Mouse (Mus musculus): ENCODE measurements at regions not wholly inside any gene's neighbourhood (a gene's known extent, or its start where the extent isn't known, plus 50 kb on each side); places are given as distances from the start of the nearest gene placed in this dataset.

GRCm38 (mm10) chr5:101539254-101539549 lies 125.6 kb downstream of the Nkx6-1 start:
- no peaks in the 10 kb centered on the region for H3K4me1 ChIP-seq (ENCODE audit: control insufficient read depth in 1 of 2, insufficient read depth in 2 of 2, low read length in 2 of 2)
- no peak overlapping the region for H3K4me3 ChIP-seq (ENCODE audit: control insufficient read depth in 1 of 2, insufficient read depth in 1 of 2, low read depth in 2 of 2, low read length in 2 of 2)
- TF ChIP-seq CHD1 (IDR thresholded peaks at IDR 0.05; ENCODE audit: low read depth, low read length) (no peak), EP300 (IDR thresholded peaks at IDR 0.05; ENCODE audit: low read depth in 1 of 2, low read length in 2 of 2) (no peak), MEF2A (IDR thresholded peaks at IDR 0.05; ENCODE audit: extremely low read depth, insufficient replicate concordance, low read depth, low read length, poor library complexity, severe bottlenecking) (no peak), ZKSCAN1 (IDR thresholded peaks at IDR 0.05; ENCODE audit: low read depth, low read length) (no peak), HCFC1 (IDR thresholded peaks at IDR 0.05; ENCODE audit: low read depth, low read length) (no peak), POLR2A (IDR thresholded peaks at IDR 0.05; ENCODE audit: control insufficient read depth in 1 of 2, insufficient read depth in 1 of 2, low read depth in 1 of 2, low read length in 2 of 2, poor library complexity in 1 of 2) (no peak), MAZ (IDR thresholded peaks at IDR 0.05; ENCODE audit: low read depth, low read length) (no peak), ZNF384 (IDR thresholded peaks at IDR 0.05; ENCODE audit: low read depth, low read length) (no peak), CTCF (IDR thresholded peaks at IDR 0.05 in 2 of 3, conservative IDR thresholded peaks at IDR 0.05 in 1 of 3; ENCODE audit: control insufficient read depth in 1 of 3, insufficient read depth in 1 of 3, low read depth in 2 of 3, low read length in 3 of 3, poor library complexity in 1 of 3, severe bottlenecking in 1 of 3) (no peak), RAD21 (IDR thresholded peaks at IDR 0.05; ENCODE audit: low read depth, low read length) (no peak)
- no peak overlapping the region for H3K27ac ChIP-seq (ENCODE audit: control insufficient read depth, low read depth, low read length)
- H3K9ac ChIP-seq (ENCODE audit: control insufficient read depth, low read depth, low read length, poor library complexity, severe bottlenecking) = no peak overlapping the region
- H3K36me3 ChIP-seq (ENCODE audit: control insufficient read depth in 1 of 2, insufficient read depth in 2 of 2, low read length in 2 of 2) = no peaks in the 10 kb centered on the region
- DNase-seq (ENCODE audit: low read depth, low spot score) = no peak
- no peaks in the 10 kb centered on the region for H3K79me2 ChIP-seq (ENCODE audit: control insufficient read depth, insufficient read depth, low read length, poor library complexity)
- H3K27me3 ChIP-seq (ENCODE audit: control insufficient read depth in 1 of 2, insufficient read depth in 2 of 2, low read length in 2 of 2) = no peaks in the 10 kb centered on the region
- no peaks in the 10 kb centered on the region for H3K9me3 ChIP-seq (replicated peaks; ENCODE audit: insufficient read depth, low read length)

- no peak for DNase-seq (ENCODE audit: low read depth, low spot score)
- Histone ChIP-seq H3K79me2 (ENCODE audit: control insufficient read depth, insufficient read depth, low read length, poor library complexity) (no peaks in the 10 kb centered on the region), H3K9ac (ENCODE audit: control insufficient read depth, low read depth, low read length, poor library complexity, severe bottlenecking) (no peak overlapping the region)
Observed at GRCm38 (mm10) chr5:101538410-101539253, 126.2 kb downstream of the Nkx6-1 start.

More at GRCm38 (mm10) chr5:101538410-101539253, 126.2 kb downstream of the Nkx6-1 start:
- Histone ChIP-seq H3K4me3 (ENCODE audit: control insufficient read depth in 1 of 2, insufficient read depth in 1 of 2, low read depth in 2 of 2, low read length in 2 of 2) (no peak overlapping the region), H3K36me3 (ENCODE audit: control insufficient read depth in 1 of 2, insufficient read depth in 2 of 2, low read length in 2 of 2) (no peaks in the 10 kb centered on the region), H3K27ac (ENCODE audit: control insufficient read depth, low read depth, low read length) (no peak overlapping the region), H3K27me3 (ENCODE audit: control insufficient read depth in 1 of 2, insufficient read depth in 2 of 2, low read length in 2 of 2) (no peaks in the 10 kb centered on the region), H3K4me1 (ENCODE audit: control insufficient read depth in 1 of 2, insufficient read depth in 2 of 2, low read length in 2 of 2) (no peaks in the 10 kb centered on the region), H3K9me3 (replicated peaks; ENCODE audit: insufficient read depth, low read length) (no peaks in the 10 kb centered on the region)
- TF ChIP-seq UBTF (IDR thresholded peaks at IDR 0.05; ENCODE audit: borderline replicate concordance, insufficient read depth, low read depth, low read length) (no peak), CHD1 (IDR thresholded peaks at IDR 0.05; ENCODE audit: low read depth, low read length) (no peak), RCOR1 (IDR thresholded peaks at IDR 0.05; ENCODE audit: low read depth, low read length) (no peak), SIN3A (IDR thresholded peaks at IDR 0.05; ENCODE audit: low read length) (no peak), USF1 (IDR thresholded peaks at IDR 0.05; ENCODE audit: low read depth, low read length) (no peak), USF2 (IDR thresholded peaks at IDR 0.05; ENCODE audit: borderline replicate concordance in 1 of 2, insufficient read depth in 1 of 2, low read depth in 1 of 2, low read length in 2 of 2) (no peak), E2F4 (IDR thresholded peaks at IDR 0.05; ENCODE audit: borderline replicate concordance, low read depth, low read length) (no peak), ZMIZ1 (IDR thresholded peaks at IDR 0.05; ENCODE audit: low read depth, low read length) (no peak), MYC (IDR thresholded peaks at IDR 0.05; ENCODE audit: low read depth, low read length) (no peak), TCF12 (IDR thresholded peaks at IDR 0.05; ENCODE audit: low read depth, low read length) (no peak), GATA1 (IDR thresholded peaks at IDR 0.05; ENCODE audit: low read depth, low read length) (no peak), BHLHE40 (IDR thresholded peaks at IDR 0.05; ENCODE audit: borderline replicate concordance, low read depth, low read length) (no peak), TAL1 (IDR thresholded peaks at IDR 0.05; ENCODE audit: low read length) (no peak)
